In genomic region chr7:112773601-112774000, GRCm38 (mm10) we compare ENCODE assay signal across 19 mouse cellular contexts.
DNase-seq lines count a peak whose midpoint lies in the region; ATAC-seq and TF ChIP-seq lines count a peak whose summit lies in the region.
"Had no signal": no experiment of that assay in that cellular context is flagged by ENCODE, and none has a peak within 500 bp of the region (broad histone marks: within the 10 kb centered on the region; RNA-seq: fewer than 3 reads in every experiment).

No protein-coding gene starts in this region.

- WGBS in lung, postnatal 0 days, result 55% methylated on average over 4 of the region's 4 CpGs

- no peaks in the 10 kb centered on the region for H3K36me3 ChIP-seq in lung, postnatal 0 days (ENCODE audit: insufficient read depth, low read length)
- H3K36me3 ChIP-seq: hindbrain, embryonic 13.5 days; intestine, embryonic 15.5 days; midbrain, embryonic 12.5 days had no signal

- TF ChIP-seq EP300 in lung, postnatal 0 days (IDR thresholded peaks at IDR 0.05), result no peak

- H3K4me2 ChIP-seq in lung, postnatal 0 days (replicated peaks; ENCODE audit: low read depth, low read length), result no peak overlapping the region
- H3K4me2 ChIP-seq: forebrain, embryonic 13.5 days; hindbrain, embryonic 13.5 days; intestine, embryonic 15.5 days; liver, embryonic 11.5 days; midbrain, embryonic 12.5 days had no signal

- H3K27ac ChIP-seq in lung, postnatal 0 days (ENCODE audit: low read length), result peak overlapping the region; percentile 32; the same call in 1 of the 2 replicates
- H3K27ac ChIP-seq: forebrain, embryonic 13.5 days; hindbrain, embryonic 13.5 days; intestine, embryonic 15.5 days; midbrain, embryonic 12.5 days had no signal

- peak; percentile 90 for ATAC-seq in lung, postnatal 0 days
- ATAC-seq: activated CD4-positive, CD25-positive, alpha-beta regulatory T cell, adult 4 months; forebrain, embryonic 13.5 days; intestine, embryonic 15.5 days; Patski had no signal

- peak; percentile 68 to 70 for DNase-seq in heart, adult 18-20 months
- DNase-seq in heart, postnatal 25 days (ENCODE audit: low spot score), result no peak
- DNase-seq in kidney, adult 8-10 months, result peak; percentile 36 to 45
- no peak for DNase-seq in kidney, postnatal 10 days
- DNase-seq in heart, postnatal 10 days, result peak; percentile 41 to 54
- DNase-seq in lung, postnatal 0 days (ENCODE audit: low spot score), result peak; percentile 82
- no peak for DNase-seq in urinary bladder, postnatal 14 days (ENCODE audit: low spot score)
- DNase-seq in frontal cortex, adult 2 months (ENCODE audit: extremely low spot score in 1 of 2, low spot score in 1 of 2), result no peak
- DNase-seq: cerebellum, postnatal 14 days; left cerebral cortex, postnatal 4 days; right cerebral cortex, postnatal 4 days; thymus, postnatal 4 days had no signal

- intact Hi-C loops in heart, postnatal 25 days (cut with DNase I), result loop anchor here (5.0 kb wide), 1 partner anchor 89 kb away; no protein-coding TSS in a partner anchor
- intact Hi-C loops in heart, postnatal 10 days (cut with DNase I), result no loop called here

- no peaks in the 10 kb centered on the region for H3K27me3 ChIP-seq in lung, postnatal 0 days (replicated peaks; ENCODE audit: insufficient read depth, low read length)
- H3K27me3 ChIP-seq: forebrain, embryonic 13.5 days; hindbrain, embryonic 13.5 days; intestine, embryonic 15.5 days; midbrain, embryonic 12.5 days; Patski had no signal

- TF ChIP-seq CTCF in lung, postnatal 0 days (IDR thresholded peaks at IDR 0.05), result no peak

- H3K9ac ChIP-seq in lung, postnatal 0 days (replicated peaks; ENCODE audit: low read depth), result no peak overlapping the region
- H3K9ac ChIP-seq: forebrain, embryonic 13.5 days; hindbrain, embryonic 13.5 days; intestine, embryonic 15.5 days; midbrain, embryonic 12.5 days had no signal

- H3K4me1 ChIP-seq in lung, postnatal 0 days (ENCODE audit: insufficient read depth, low read depth, low read length), result peaks cover 12% of the 10 kb centered on the region; the same call in 1 of the 2 replicates

- no peak overlapping the region for H3K4me3 ChIP-seq in lung, postnatal 0 days (ENCODE audit: low read depth, low read length)
- H3K4me3 ChIP-seq: forebrain, embryonic 13.5 days; hindbrain, embryonic 13.5 days; intestine, embryonic 15.5 days; midbrain, embryonic 12.5 days had no signal

- no peaks in the 10 kb centered on the region for H3K9me3 ChIP-seq in lung, postnatal 0 days (ENCODE audit: low read length)
- H3K9me3 ChIP-seq: forebrain, embryonic 13.5 days; hindbrain, embryonic 13.5 days; intestine, embryonic 15.5 days; midbrain, embryonic 12.5 days had no signal

Comparison
In these comparisons a context has a peak if more than half of its experiments do, and no peak if none do; other contexts are left out.
1. DNase-seq: peak in heart, adult 18-20 months (2 of 2), kidney, adult 8-10 months (2 of 2), heart, postnatal 10 days (2 of 2) and lung, postnatal 0 days (single experiment); none in heart, postnatal 25 days (single experiment), kidney, postnatal 10 days (single experiment), urinary bladder, postnatal 14 days (single experiment) and frontal cortex, adult 2 months (0 of 2).